ENCODE assay signal across 26 mouse cellular contexts in the genomic region with DNA sequence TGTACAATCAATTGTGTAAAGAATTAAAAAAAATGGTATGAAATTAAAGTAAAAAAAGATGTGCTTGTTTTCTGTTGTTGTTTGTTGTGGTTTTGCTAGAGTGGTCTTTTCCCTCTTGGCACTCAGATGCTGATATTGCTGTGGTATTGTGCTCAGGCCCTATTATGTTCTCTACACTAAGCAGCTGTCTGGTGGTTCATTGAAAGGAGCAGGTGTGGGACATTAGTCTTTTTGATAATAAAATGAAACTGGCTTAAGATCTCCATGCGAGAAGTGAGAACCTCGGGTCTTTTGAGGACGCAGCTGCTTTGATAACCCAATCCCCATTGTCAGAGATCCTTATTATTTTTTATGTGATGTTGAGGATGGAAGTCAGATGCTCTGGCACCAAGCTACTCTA.
"Had no signal": no experiment of that assay in that cellular context is flagged by ENCODE, and none has a peak within 500 bp of the region (broad histone marks: within the 10 kb centered on the region; RNA-seq: fewer than 3 reads in every experiment).

No protein-coding gene starts in this region.

- H3K27me3 ChIP-seq: heart, embryonic 13.5 days; heart, embryonic 15.5 days; hindbrain, embryonic 13.5 days; hindbrain, embryonic 15.5 days; kidney, embryonic 15.5 days; limb, embryonic 13.5 days; liver, embryonic 13.5 days; liver, embryonic 15.5 days had no signal

- H3K4me2 ChIP-seq: heart, embryonic 13.5 days; heart, embryonic 15.5 days; hindbrain, embryonic 13.5 days; hindbrain, embryonic 15.5 days; kidney, embryonic 15.5 days; limb, embryonic 13.5 days; liver, embryonic 11.5 days; liver, embryonic 13.5 days; liver, embryonic 15.5 days had no signal

- H3K36me3 ChIP-seq: heart, embryonic 10.5 days; heart, embryonic 13.5 days; heart, embryonic 15.5 days; hindbrain, embryonic 13.5 days; hindbrain, embryonic 15.5 days; kidney, embryonic 15.5 days; limb, embryonic 13.5 days; liver, embryonic 13.5 days; liver, embryonic 15.5 days had no signal

- H3K9ac ChIP-seq: heart, embryonic 13.5 days; heart, embryonic 15.5 days; hindbrain, embryonic 13.5 days; hindbrain, embryonic 15.5 days; kidney, embryonic 15.5 days; limb, embryonic 13.5 days; liver, embryonic 13.5 days; liver, embryonic 15.5 days had no signal

- H3K9me3 ChIP-seq: heart, embryonic 15.5 days; hindbrain, embryonic 13.5 days; hindbrain, embryonic 15.5 days; kidney, embryonic 15.5 days; limb, embryonic 13.5 days; liver, embryonic 13.5 days; liver, embryonic 15.5 days had no signal

- H3K4me1 ChIP-seq: heart, embryonic 10.5 days; heart, embryonic 13.5 days; heart, embryonic 15.5 days; hindbrain, embryonic 13.5 days; hindbrain, embryonic 15.5 days; kidney, embryonic 15.5 days; limb, embryonic 13.5 days; liver, embryonic 13.5 days; liver, embryonic 15.5 days had no signal

- DNase-seq: gastrocnemius, postnatal 14 days; gastrocnemius, postnatal 36 days; heart, adult 18-20 months; heart, postnatal 14 days; heart, postnatal 36 days; kidney, adult 11 months; kidney, adult 2 months; kidney, adult 9 months; kidney, postnatal 14 days; kidney, postnatal 4 days; liver; liver, embryonic 13.5 days had no signal

- ATAC-seq: hindbrain, postnatal 0 days; intestine, embryonic 16.5 days had no signal

- H3K4me3 ChIP-seq: heart, embryonic 10.5 days; heart, embryonic 13.5 days; heart, embryonic 15.5 days; hindbrain, embryonic 13.5 days; hindbrain, embryonic 15.5 days; kidney, embryonic 15.5 days; layer of hippocampus, adult 2 months; left cerebral cortex, adult 2 months; limb, embryonic 13.5 days; liver, embryonic 13.5 days; liver, embryonic 15.5 days had no signal

- H3K27ac ChIP-seq: heart, embryonic 10.5 days; heart, embryonic 13.5 days; heart, embryonic 15.5 days; hindbrain, embryonic 13.5 days; hindbrain, embryonic 15.5 days; hindbrain, postnatal 0 days; kidney, embryonic 15.5 days; kidney, postnatal 0 days; layer of hippocampus, adult 2 months; left cerebral cortex, adult 2 months; limb, embryonic 13.5 days; liver, embryonic 13.5 days; liver, embryonic 15.5 days had no signal
